Mouse (Mus musculus) layer of hippocampus, postnatal 25 days (tissue): ENCODE results near the gene Prss36. TPM values are rescaled to one million over a fixed set of nuclear protein-coding genes. Genes with fewer than 3 reads are reported as not detected.
"Not testable (repeated sequence)": the region's sequence is repeated elsewhere in the genome, so short reads cannot be mapped to it uniquely, and the experiment has no call there.

Experiments
- DNase-seq, 2 experiments: peaks; one replicate each; pipeline ENCODE4 v3.0.0; 2022; ENCODE audit warnings: mixed read lengths in 2 of 2, low spot score in 1 of 2; ENCODE audit errors: extremely low spot score in 1 of 2
- total RNA-seq, 2 experiments: library from RNA; stranded (reverse); gene quantifications; 2 replicates each; pipeline ENCODE4 v1.2.3; 2021

The Prss36 gene
- total RNA-seq, 2 experiments from 2014 or later, result 10.6 to 13.5 TPM

- no peak for DNase-seq
Observed at GRCm38 (mm10) chr7:127908656-127909055, 37.9 kb downstream of the Prss36 start.

GRCm38 (mm10) chr7:127907939-127908338 lies 38.6 kb downstream of the Prss36 start:
- DNase-seq, result no peak

GRCm38 (mm10) chr7:127903971-127904796 lies 42.3 kb downstream of the Prss36 start, which contains the start of gene Bckdk:
Bckdk (plus strand) TSS chr7:127904082.
- peak; percentile 62 to 72 for DNase-seq

GRCm38 (mm10) chr7:127901772-127902171 lies 44.8 kb downstream of the Prss36 start:
- DNase-seq, result no peak

GRCm38 (mm10) chr7:127899997-127900396 lies 46.5 kb downstream of the Prss36 start:
- DNase-seq, result no peak

GRCm38 (mm10) chr7:127898179-127898956 lies 48.2 kb downstream of the Prss36 start:
- no peak for DNase-seq

- no peak for DNase-seq
Observed at GRCm38 (mm10) chr7:127897542-127897941, 49.0 kb downstream of the Prss36 start.

- DNase-seq, result peak; percentile 42 to 70
Observed at GRCm38 (mm10) chr7:127896384-127896783, 50.1 kb downstream of the Prss36 start.

- DNase-seq, result not testable (repeated sequence)
Observed at GRCm38 (mm10) chr7:127895891-127896290, 50.6 kb downstream of the Prss36 start.

- DNase-seq, result peak; percentile 78
Observed at GRCm38 (mm10) chr7:127895442-127895841, 51.1 kb downstream of the Prss36 start, which contains the start of the genes Gm21974 and Vkorc1. Gm21974 (minus strand) TSS chr7:127895454. Vkorc1 (minus strand) TSS chr7:127895617.

- DNase-seq, result no peak
Observed at GRCm38 (mm10) chr7:127894480-127894879, 52.0 kb downstream of the Prss36 start.

- no peak for DNase-seq
Observed at GRCm38 (mm10) chr7:127890798-127891197, 55.7 kb downstream of the Prss36 start, which contains the start of gene Prss53. Prss53 (minus strand) TSS chr7:127890970.

GRCm38 (mm10) chr7:127888821-127889220 lies 57.7 kb downstream of the Prss36 start:
- no peak for DNase-seq

GRCm38 (mm10) chr7:127887781-127888180 lies 58.7 kb downstream of the Prss36 start:
- no peak for DNase-seq

- DNase-seq, result no peak
Observed at GRCm38 (mm10) chr7:127887191-127887590, 59.3 kb downstream of the Prss36 start.

- DNase-seq, result no peak
Observed at GRCm38 (mm10) chr7:127886551-127886950, 60.0 kb downstream of the Prss36 start.

GRCm38 (mm10) chr7:127885951-127886350 lies 60.6 kb downstream of the Prss36 start:
- no peak for DNase-seq
